Mouse (Mus musculus) heart, adult 2 months (tissue): Measurements from ENCODE around the gene Med16. TPM values are rescaled to one million over a fixed set of nuclear protein-coding genes. Genes with fewer than 3 reads are reported as not detected.

ENCODE experiments used
- DNase-seq, 2 experiments: peaks; one replicate each; pipeline ENCODE4 v3.0.0; 2021
- H3K27ac ChIP-seq: fragments of 200-600 bp; 2 replicates; pipeline ENCODE4 v1.8.1; 2022
- H3K27me3 ChIP-seq: fragments of 200-500 bp; 2 replicates; pipeline ENCODE4 v1.6.1; 2012; ENCODE audit warnings: mild to moderate bottlenecking, low read length, inconsistent platforms, mixed read lengths; ENCODE audit not compliant: control insufficient read depth, insufficient read depth
- H3K36me3 ChIP-seq: fragments of 200-500 bp; 2 replicates; pipeline ENCODE4 v1.6.1; 2012; ENCODE audit warnings: low read length, inconsistent platforms; ENCODE audit not compliant: control insufficient read depth, insufficient read depth
- H3K4me1 ChIP-seq: fragments of 200-500 bp; 2 replicates; pipeline ENCODE4 v1.6.1; 2011; ENCODE audit warnings: low read length; ENCODE audit not compliant: control insufficient read depth, insufficient read depth
- H3K4me3 ChIP-seq: fragments of 200-600 bp; 2 replicates; pipeline ENCODE4 v1.8.1; 2022
- H3K79me2 ChIP-seq: fragments of 200-500 bp; replicated peaks from 2 replicates; pipeline ENCODE4 v1.6.1; 2012; ENCODE audit warnings: mild to moderate bottlenecking, inconsistent platforms, low read length, moderate library complexity, mixed read lengths; ENCODE audit not compliant: control insufficient read depth, insufficient read depth
- H3K9ac ChIP-seq: fragments of 200-500 bp; 2 replicates; pipeline ENCODE4 v1.6.1; 2012; ENCODE audit warnings: low read depth, mild to moderate bottlenecking, control low read depth, inconsistent platforms, low read length, mixed read lengths
- CTCF ChIP-seq: fragments of 200-600 bp; IDR thresholded peaks from 2 replicates; pipeline ENCODE4 v1.8.1; 2022; ENCODE audit warnings: antibody characterized with exemption, mild to moderate bottlenecking, moderate library complexity
- EP300 ChIP-seq: fragments of 200-500 bp; IDR thresholded peaks from 2 replicates; pipeline ENCODE4 v1.6.1; 2011; ENCODE audit warnings: low read depth, low read length, control low read depth; ENCODE audit not compliant: insufficient read depth
- POLR2A ChIP-seq: fragments of 200-500 bp; IDR thresholded peaks from 2 replicates; pipeline ENCODE4 v1.6.1; 2011; ENCODE audit warnings: mild to moderate bottlenecking, low read depth, low read length, control low read depth; ENCODE audit not compliant: insufficient read depth
- WGBS: fragments of 180-500 bp; shearing (Covaris S2); methylation state at CpG from one replicate; pipeline ENCODE4 v1.1.7; 2018; 5-methylcytosine and 5-hydroxymethylcytosine counted together
- intact Hi-C: fragments of 180-260 bp; cut with DNase I; formaldehyde crosslinking; loops from one replicate; pipeline ENCODE4 v1.15.1; 2025
- polyA plus RNA-seq: library from polyadenylated mRNA; depleted of rRNA; stranded (reverse); fragments of >200 nt; gene quantifications from 2 replicates; pipeline ENCODE4 v1.2.3, GENCODE M21; 2012
- total RNA-seq, 2 experiments: library from RNA; stranded (reverse); gene quantifications; 2 replicates each; pipeline ENCODE4 v1.2.3; 2021

The Med16 gene
- total and polyA plus RNA-seq, 3 experiments: 40.8 to 62.4 (median 54.1) TPM

GRCm38 (mm10) chr10:79942988-79943387, 34.3 kb upstream of the Med16 start:
- H3K9ac ChIP-seq: no peak overlapping the region

GRCm38 (mm10) chr10:79940749-79941148, 32.0 kb upstream of the Med16 start:
- Histone ChIP-seq H3K27ac (no peak overlapping the region), H3K27me3 (no peaks in the 10 kb centered on the region), H3K9ac (no peak overlapping the region), H3K36me3 (no peaks in the 10 kb centered on the region), H3K4me1 (peaks cover 7% of the 10 kb centered on the region), H3K79me2 (no peaks in the 10 kb centered on the region), H3K4me3 (no peak overlapping the region)
- TF ChIP-seq POLR2A: no peak
- TF ChIP-seq EP300: 0 out of 2 replicates have a peak, but pooled peaks have one; percentile 45
- DNase-seq: peak in 1 of 2 experiments; percentile 77
- WGBS: 36% methylated on average over 7 of the region's 7 CpGs
- intact Hi-C loops: no loop called here

More at GRCm38 (mm10) chr10:79942988-79943387, 34.3 kb upstream of the Med16 start:
- H3K4me1 ChIP-seq: no peaks in the 10 kb centered on the region
- no peak for DNase-seq
- TF ChIP-seq EP300: no peak
- no peak for TF ChIP-seq POLR2A
- no peak for TF ChIP-seq CTCF
- no peaks in the 10 kb centered on the region for H3K27me3 ChIP-seq
- H3K27ac ChIP-seq: no peak overlapping the region
- no peaks in the 10 kb centered on the region for H3K79me2 ChIP-seq
- no peak overlapping the region for H3K4me3 ChIP-seq
- H3K36me3 ChIP-seq: no peaks in the 10 kb centered on the region
- WGBS: 88% methylated on average over 1 of the region's 1 CpGs
- intact Hi-C loops: no loop called here

GRCm38 (mm10) chr10:79937775-79938526, 29.2 kb upstream of the Med16 start:
- no peaks in the 10 kb centered on the region for H3K79me2 ChIP-seq
- no peak overlapping the region for H3K9ac ChIP-seq
- 85% methylated on average over 11 of the region's 11 CpGs for WGBS
- no peaks in the 10 kb centered on the region for H3K36me3 ChIP-seq
- intact Hi-C loops: no loop called here
- no peak overlapping the region for H3K4me3 ChIP-seq
- H3K27me3 ChIP-seq: no peaks in the 10 kb centered on the region
- no peak for TF ChIP-seq POLR2A
- TF ChIP-seq EP300: no peak
- no peak for TF ChIP-seq CTCF
- H3K4me1 ChIP-seq: peaks cover 24% of the 10 kb centered on the region
- no peak overlapping the region for H3K27ac ChIP-seq
- no peak for DNase-seq

- WGBS: 9% methylated on average over 27 of the region's 27 CpGs
- H3K27me3 ChIP-seq: no peaks in the 10 kb centered on the region
- no peak overlapping the region for H3K9ac ChIP-seq
- DNase-seq: peak; percentile 82 to 90
- peaks cover 31% of the 10 kb centered on the region for H3K4me1 ChIP-seq
- intact Hi-C loops: no loop called here
- peak overlapping the region; percentile 23; the same call in 1 of the 2 replicates for H3K4me3 ChIP-seq
- H3K27ac ChIP-seq: peak overlapping the region; percentile 43
- H3K79me2 ChIP-seq: no peaks in the 10 kb centered on the region
- TF ChIP-seq CTCF: no peak
- TF ChIP-seq EP300: 0 out of 2 replicates have a peak, but pooled peaks have one; percentile 10
- H3K36me3 ChIP-seq: no peaks in the 10 kb centered on the region
Observed at GRCm38 (mm10) chr10:79936911-79937441, 28.3 kb upstream of the Med16 start.

- Histone ChIP-seq H3K4me3 (peak overlapping the region; percentile 23; the same call in 1 of the 2 replicates), H3K9ac (no peak overlapping the region)
- 24% methylated on average over 10 of the region's 10 CpGs for WGBS
Observed at GRCm38 (mm10) chr10:79936284-79936910, 27.7 kb upstream of the Med16 start.

More at GRCm38 (mm10) chr10:79936284-79936910, 27.7 kb upstream of the Med16 start:
- H3K4me1 ChIP-seq: peaks cover 31% of the 10 kb centered on the region
- intact Hi-C loops: no loop called here
- H3K27ac ChIP-seq: peak overlapping the region; percentile 43
- no peaks in the 10 kb centered on the region for H3K27me3 ChIP-seq
- no peaks in the 10 kb centered on the region for H3K79me2 ChIP-seq
- H3K36me3 ChIP-seq: no peaks in the 10 kb centered on the region
- no peak for DNase-seq
- TF ChIP-seq EP300 (no peak), POLR2A (no peak), CTCF (no peak)
